In genomic region chr4:134775234-134775944, GRCm38 (mm10) we compare ENCODE assay signal across 31 mouse cellular contexts. TPM values are rescaled to one million over a fixed set of nuclear protein-coding genes. Genes with fewer than 3 reads are reported as not detected.
DNase-seq lines count a peak whose midpoint lies in the region; ATAC-seq and TF ChIP-seq lines count a peak whose summit lies in the region.
"Had no signal": no experiment of that assay in that cellular context is flagged by ENCODE, and none has a peak within 500 bp of the region (broad histone marks: within the 10 kb centered on the region; RNA-seq: fewer than 3 reads in every experiment).

No protein-coding gene starts in this region.

- H3K27me3 ChIP-seq in hindbrain, embryonic 16.5 days (replicated peaks; ENCODE audit: control insufficient read depth, insufficient read depth, low read length), result no peaks in the 10 kb centered on the region
- no peaks in the 10 kb centered on the region for H3K27me3 ChIP-seq in hindbrain, embryonic 14.5 days (ENCODE audit: control insufficient read depth, insufficient read depth, low read length)
- no peaks in the 10 kb centered on the region for H3K27me3 ChIP-seq in liver, embryonic 11.5 days (replicated peaks; ENCODE audit: control insufficient read depth, insufficient read depth, low read length)
- no peaks in the 10 kb centered on the region for H3K27me3 ChIP-seq in lung, postnatal 0 days (replicated peaks; ENCODE audit: insufficient read depth, low read length)
- H3K27me3 ChIP-seq in stomach, postnatal 0 days (ENCODE audit: control insufficient read depth, insufficient read depth, low read length), result no peaks in the 10 kb centered on the region
- no peaks in the 10 kb centered on the region for H3K27me3 ChIP-seq in neural tube, embryonic 15.5 days (replicated peaks)
- H3K27me3 ChIP-seq: embryonic facial prominence, embryonic 12.5 days; heart, embryonic 12.5 days; hindbrain, embryonic 15.5 days; midbrain, embryonic 12.5 days; neural tube, embryonic 12.5 days had no signal

- H3K9me3 ChIP-seq in hindbrain, embryonic 16.5 days (ENCODE audit: control insufficient read depth, low read length), result no peaks in the 10 kb centered on the region
- H3K9me3 ChIP-seq in hindbrain, embryonic 14.5 days (ENCODE audit: control insufficient read depth, low read length), result no peaks in the 10 kb centered on the region
- H3K9me3 ChIP-seq in liver, embryonic 11.5 days (ENCODE audit: control insufficient read depth, low read length), result no peaks in the 10 kb centered on the region
- no peaks in the 10 kb centered on the region for H3K9me3 ChIP-seq in lung, postnatal 0 days (ENCODE audit: low read length)
- H3K9me3 ChIP-seq in stomach, postnatal 0 days (ENCODE audit: control insufficient read depth, low read length), result no peaks in the 10 kb centered on the region
- no peaks in the 10 kb centered on the region for H3K9me3 ChIP-seq in neural tube, embryonic 15.5 days (replicated peaks)
- H3K9me3 ChIP-seq: embryonic facial prominence, embryonic 12.5 days; heart, embryonic 12.5 days; hindbrain, embryonic 15.5 days; limb, embryonic 12.5 days; megakaryocyte, embryonic 14.5 days; midbrain, embryonic 12.5 days; neural tube, embryonic 12.5 days had no signal

- DNase-seq in hindbrain, embryonic 14.5 days (ENCODE audit: low spot score), result no peak
- DNase-seq in liver, embryonic 11.5 days (ENCODE audit: low spot score), result no peak
- DNase-seq in liver, result no peak
- peak; percentile 73 for DNase-seq in lung, postnatal 0 days (ENCODE audit: low spot score)
- no peak for DNase-seq in lung, postnatal 14 days
- DNase-seq in stomach, postnatal 0 days (ENCODE audit: low spot score), result no peak
- DNase-seq: adrenal gland, adult 2 months; B cell, adult 2 months; cerebellum, adult 9-10 months; cerebellum, postnatal 36 days; gastrocnemius, adult 2 months; gastrocnemius, postnatal 36 days; heart, adult 18-20 months; heart, postnatal 10 days; layer of hippocampus, adult 9-11 months; right cerebral cortex, postnatal 4 days; thymus, postnatal 4 days had no signal

- peaks cover 4% of the 10 kb centered on the region; the same call in 1 of the 2 replicates for H3K4me1 ChIP-seq in hindbrain, embryonic 16.5 days (ENCODE audit: control insufficient read depth, insufficient read depth, low read depth, low read length)
- H3K4me1 ChIP-seq in hindbrain, embryonic 14.5 days (replicated peaks; ENCODE audit: control insufficient read depth, insufficient read depth, low read length), result no peaks in the 10 kb centered on the region
- peaks cover 42% of the 10 kb centered on the region for H3K4me1 ChIP-seq in liver, embryonic 11.5 days (replicated peaks; ENCODE audit: control insufficient read depth, insufficient read depth, low read length)
- H3K4me1 ChIP-seq in lung, postnatal 0 days (ENCODE audit: insufficient read depth, low read depth, low read length), result peaks cover 12% of the 10 kb centered on the region; the same call in 1 of the 2 replicates
- H3K4me1 ChIP-seq in stomach, postnatal 0 days (replicated peaks; ENCODE audit: control insufficient read depth, insufficient read depth), result no peaks in the 10 kb centered on the region
- peaks cover 9% of the 10 kb centered on the region for H3K4me1 ChIP-seq in neural tube, embryonic 15.5 days
- H3K4me1 ChIP-seq: hindbrain, embryonic 15.5 days had no signal

- no peak overlapping the region for H3K4me2 ChIP-seq in hindbrain, embryonic 16.5 days (ENCODE audit: low read length)
- no peak overlapping the region for H3K4me2 ChIP-seq in hindbrain, embryonic 14.5 days (replicated peaks)
- H3K4me2 ChIP-seq in liver, embryonic 11.5 days, result no peak overlapping the region
- no peak overlapping the region for H3K4me2 ChIP-seq in lung, postnatal 0 days (replicated peaks; ENCODE audit: low read depth, low read length)
- H3K4me2 ChIP-seq in stomach, postnatal 0 days (replicated peaks; ENCODE audit: low read depth), result no peak overlapping the region
- H3K4me2 ChIP-seq in neural tube, embryonic 15.5 days, result no peak overlapping the region
- H3K4me2 ChIP-seq: embryonic facial prominence, embryonic 12.5 days; heart, embryonic 12.5 days; hindbrain, embryonic 15.5 days; limb, embryonic 12.5 days; midbrain, embryonic 12.5 days; neural tube, embryonic 12.5 days had no signal

- no peaks in the 10 kb centered on the region for H3K36me3 ChIP-seq in hindbrain, embryonic 16.5 days (ENCODE audit: control insufficient read depth, insufficient read depth, low read length)
- no peaks in the 10 kb centered on the region for H3K36me3 ChIP-seq in hindbrain, embryonic 14.5 days (replicated peaks; ENCODE audit: control insufficient read depth, insufficient read depth)
- H3K36me3 ChIP-seq in liver, embryonic 11.5 days (ENCODE audit: control insufficient read depth, insufficient read depth, low read length), result no peaks in the 10 kb centered on the region
- H3K36me3 ChIP-seq in lung, postnatal 0 days (ENCODE audit: insufficient read depth, low read length), result no peaks in the 10 kb centered on the region
- no peaks in the 10 kb centered on the region for H3K36me3 ChIP-seq in stomach, postnatal 0 days (ENCODE audit: control insufficient read depth, insufficient read depth, low read length)
- H3K36me3 ChIP-seq in neural tube, embryonic 15.5 days, result no peaks in the 10 kb centered on the region
- H3K36me3 ChIP-seq: embryonic facial prominence, embryonic 12.5 days; heart, embryonic 12.5 days; hindbrain, embryonic 15.5 days; limb, embryonic 12.5 days; midbrain, embryonic 12.5 days; neural tube, embryonic 12.5 days had no signal

- H3K4me3 ChIP-seq in hindbrain, embryonic 16.5 days (ENCODE audit: low read length), result no peak overlapping the region
- H3K4me3 ChIP-seq in hindbrain, embryonic 14.5 days (replicated peaks; ENCODE audit: low read length), result no peak overlapping the region
- no peak overlapping the region for H3K4me3 ChIP-seq in liver, embryonic 11.5 days (ENCODE audit: low read depth, low read length)
- no peak overlapping the region for H3K4me3 ChIP-seq in lung, postnatal 0 days (ENCODE audit: low read depth, low read length)
- no peak overlapping the region for H3K4me3 ChIP-seq in stomach, postnatal 0 days (ENCODE audit: low read depth, low read length)
- no peak overlapping the region for H3K4me3 ChIP-seq in neural tube, embryonic 15.5 days (replicated peaks)
- H3K4me3 ChIP-seq: embryonic facial prominence, embryonic 12.5 days; gastrocnemius, adult 2 months; heart, embryonic 12.5 days; hindbrain, embryonic 15.5 days; limb, embryonic 12.5 days; megakaryocyte, embryonic 14.5 days; midbrain, embryonic 12.5 days; myocyte; neural tube, embryonic 12.5 days had no signal

- no peak for TF ChIP-seq EP300 in lung, postnatal 0 days (IDR thresholded peaks at IDR 0.05)
- TF ChIP-seq EP300 in stomach, postnatal 0 days (optimal IDR thresholded peaks at IDR 0.05), result no peak

- 58% methylated on average over 14 of the region's 14 CpGs for WGBS in hindbrain, embryonic 16.5 days
- 57% methylated on average over 14 of the region's 14 CpGs for WGBS in hindbrain, embryonic 14.5 days
- 76% methylated on average over 13 of the region's 14 CpGs for WGBS in liver, embryonic 11.5 days
- WGBS in lung, postnatal 0 days, result 26% methylated on average over 14 of the region's 14 CpGs
- WGBS in stomach, postnatal 0 days, result 35% methylated on average over 14 of the region's 14 CpGs
- 63% methylated on average over 14 of the region's 14 CpGs for WGBS in neural tube, embryonic 15.5 days

- H3K9ac ChIP-seq in hindbrain, embryonic 16.5 days (ENCODE audit: low read depth, low read length), result no peak overlapping the region
- H3K9ac ChIP-seq in hindbrain, embryonic 14.5 days, result no peak overlapping the region
- H3K9ac ChIP-seq in liver, embryonic 11.5 days (ENCODE audit: low read depth, low read length), result no peak overlapping the region
- H3K9ac ChIP-seq in lung, postnatal 0 days (replicated peaks; ENCODE audit: low read depth), result no peak overlapping the region
- H3K9ac ChIP-seq in stomach, postnatal 0 days (ENCODE audit: low read length), result no peak overlapping the region
- no peak overlapping the region for H3K9ac ChIP-seq in neural tube, embryonic 15.5 days (replicated peaks)
- H3K9ac ChIP-seq: embryonic facial prominence, embryonic 12.5 days; heart, embryonic 12.5 days; hindbrain, embryonic 15.5 days; limb, embryonic 12.5 days; liver, embryonic 14.5 days; midbrain, embryonic 12.5 days; neural tube, embryonic 12.5 days had no signal

- no peak overlapping the region for H3K27ac ChIP-seq in hindbrain, embryonic 16.5 days (ENCODE audit: low read depth, low read length)
- H3K27ac ChIP-seq in hindbrain, embryonic 14.5 days, result no peak overlapping the region
- 0 out of 2 replicates have a peak overlapping the region, but pooled peaks have one; percentile 8 for H3K27ac ChIP-seq in liver, embryonic 11.5 days (ENCODE audit: low read depth, low read length)
- no peak overlapping the region for H3K27ac ChIP-seq in lung, postnatal 0 days (ENCODE audit: low read length)
- H3K27ac ChIP-seq in stomach, postnatal 0 days (replicated peaks), result no peak overlapping the region
- no peak overlapping the region for H3K27ac ChIP-seq in neural tube, embryonic 15.5 days (replicated peaks)
- H3K27ac ChIP-seq: embryonic facial prominence, embryonic 12.5 days; gastrocnemius, adult 2 months; hindbrain, embryonic 15.5 days; kidney, postnatal 0 days; limb, embryonic 12.5 days; liver, embryonic 14.5 days; midbrain, embryonic 12.5 days; neural tube, embryonic 12.5 days had no signal

- ATAC-seq in hindbrain, embryonic 16.5 days, result peak; percentile 30
- ATAC-seq in hindbrain, embryonic 14.5 days (ENCODE audit: low FRiP score), result no peak
- no peak for ATAC-seq in liver, embryonic 11.5 days (replicated peaks; ENCODE audit: low FRiP score)
- ATAC-seq in lung, postnatal 0 days, result peak; percentile 78
- ATAC-seq in stomach, postnatal 0 days (ENCODE audit: low FRiP score, low TSS enrichment), result peak; percentile 42; the same call in 1 of the 2 replicates
- ATAC-seq in neural tube, embryonic 15.5 days (ENCODE audit: low FRiP score), result no peak
- ATAC-seq: activated CD4-positive, CD25-positive, alpha-beta regulatory T cell, adult 4 months; forebrain, embryonic 16.5 days had no signal

- TF ChIP-seq CTCF in lung, postnatal 0 days (IDR thresholded peaks at IDR 0.05), result peak; percentile 21; the same call in 1 of the 2 replicates
- TF ChIP-seq CTCF in stomach, postnatal 0 days (IDR thresholded peaks at IDR 0.05; ENCODE audit: low read depth), result no peak

RNA-seq across cellular contexts. Expression of gene Ldlrap1, which starts 7.6 kb away (rescaled TPM):
- 3.0 and 3.9 TPM in 2 replicates for polyA plus RNA-seq in hindbrain, embryonic 16.5 days (2015; fragmentation: Nextera tagmentation; extraction: Ambion mirVana)
- 2.3 and 2.7 TPM in 2 replicates for polyA plus RNA-seq in hindbrain, embryonic 14.5 days (2014; fragmentation: Nextera tagmentation; extraction: Ambion mirVana)
- polyA plus RNA-seq in liver, embryonic 11.5 days (2014; fragmentation: Nextera tagmentation; extraction: Ambion mirVana), result 32.2 and 33.3 TPM in 2 replicates
- polyA plus RNA-seq in lung, postnatal 0 days (2015; fragmentation: Nextera tagmentation; extraction: Ambion mirVana), result 23.5 and 24.4 TPM in 2 replicates
- polyA plus RNA-seq in stomach, postnatal 0 days (2015; fragmentation: Nextera tagmentation; extraction: Ambion mirVana), result 18.8 and 19.5 TPM in 2 replicates
- polyA plus RNA-seq in neural tube, embryonic 15.5 days (2015; fragmentation: Nextera tagmentation; extraction: Ambion mirVana), result 2.4 and 7.9 TPM in 2 replicates

Comparison
In these comparisons a context has a peak if more than half of its experiments do, and no peak if none do; other contexts are left out.
1. ATAC-seq: peak in hindbrain, embryonic 16.5 days (single experiment), lung, postnatal 0 days (single experiment) and stomach, postnatal 0 days (single experiment); none in hindbrain, embryonic 14.5 days (single experiment), liver, embryonic 11.5 days (single experiment) and neural tube, embryonic 15.5 days (single experiment).